Mouse (Mus musculus): ENCODE measurements around the gene Ttpal.
"Not testable (repeated sequence)": the region's sequence is repeated elsewhere in the genome, so short reads cannot be mapped to it uniquely, and the experiment has no call there.

The Ttpal gene

DNA sequence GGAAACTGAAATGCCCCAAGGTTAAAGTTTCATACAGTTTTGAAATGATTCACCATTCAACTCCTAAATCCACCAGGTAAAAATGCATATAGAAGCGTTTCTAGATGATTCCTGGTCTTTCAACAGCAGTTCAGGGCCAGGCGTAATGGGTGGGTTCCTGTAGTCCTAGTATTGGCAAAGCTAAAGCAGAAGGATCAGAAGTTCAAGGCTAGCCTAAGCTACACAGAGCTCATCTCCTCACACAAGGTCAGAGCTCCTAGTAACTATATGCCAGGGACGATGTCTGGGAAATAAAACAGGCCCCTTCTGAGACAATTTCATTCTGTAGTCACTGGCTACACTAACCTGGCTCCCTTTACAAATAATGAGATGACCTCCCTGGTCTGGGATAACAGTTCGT is 29.1 kb downstream of the Ttpal start:
- DNase-seq (ENCODE audit: low spot score in 2 of 2): no peak

DNA sequence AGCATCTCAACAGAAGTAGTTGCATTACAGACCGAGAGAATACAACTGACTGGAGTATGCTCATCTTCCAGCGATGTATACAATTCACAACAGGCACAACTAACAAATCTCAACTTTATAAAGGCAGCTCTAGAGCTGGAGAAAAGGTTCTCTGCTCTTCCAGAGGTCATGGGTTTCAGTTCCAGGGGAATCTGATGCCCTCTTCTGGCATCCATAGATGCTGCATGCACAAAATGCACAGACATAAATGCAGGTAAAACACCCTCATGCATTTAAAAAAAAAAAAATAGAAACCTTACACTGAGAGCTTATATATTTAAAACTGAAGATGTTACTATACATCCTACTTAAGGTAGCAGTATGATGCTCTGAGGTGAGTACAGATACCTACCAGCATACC is 29.6 kb downstream of the Ttpal start:
- no peak for DNase-seq (ENCODE audit: low spot score in 2 of 2)

DNA sequence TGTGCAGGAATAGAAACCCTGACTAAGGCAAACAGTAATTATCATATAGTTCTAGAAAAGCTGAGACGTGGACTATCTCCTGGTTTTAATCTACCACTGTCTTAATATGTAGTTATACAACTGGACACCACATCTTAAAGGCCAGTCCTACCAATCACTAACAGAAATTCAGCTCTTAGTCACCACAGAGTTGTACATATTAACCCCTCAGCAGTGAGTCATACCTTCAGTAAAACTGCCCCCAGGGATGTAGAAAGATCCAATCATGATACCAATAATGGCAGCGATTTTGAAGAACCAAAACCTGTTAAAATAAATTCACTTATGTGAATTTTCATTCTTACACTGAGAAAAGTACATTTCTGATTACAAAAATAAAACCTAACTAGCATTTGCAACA is 32.1 kb downstream of the Ttpal start:
- DNase-seq (ENCODE audit: low spot score in 2 of 2): no peak

- no peak for DNase-seq (ENCODE audit: low spot score in 2 of 2)
These were observed 33.9 kb downstream of the Ttpal start for GRCm38 (mm10) chr2:163636057-163636456.

DNA sequence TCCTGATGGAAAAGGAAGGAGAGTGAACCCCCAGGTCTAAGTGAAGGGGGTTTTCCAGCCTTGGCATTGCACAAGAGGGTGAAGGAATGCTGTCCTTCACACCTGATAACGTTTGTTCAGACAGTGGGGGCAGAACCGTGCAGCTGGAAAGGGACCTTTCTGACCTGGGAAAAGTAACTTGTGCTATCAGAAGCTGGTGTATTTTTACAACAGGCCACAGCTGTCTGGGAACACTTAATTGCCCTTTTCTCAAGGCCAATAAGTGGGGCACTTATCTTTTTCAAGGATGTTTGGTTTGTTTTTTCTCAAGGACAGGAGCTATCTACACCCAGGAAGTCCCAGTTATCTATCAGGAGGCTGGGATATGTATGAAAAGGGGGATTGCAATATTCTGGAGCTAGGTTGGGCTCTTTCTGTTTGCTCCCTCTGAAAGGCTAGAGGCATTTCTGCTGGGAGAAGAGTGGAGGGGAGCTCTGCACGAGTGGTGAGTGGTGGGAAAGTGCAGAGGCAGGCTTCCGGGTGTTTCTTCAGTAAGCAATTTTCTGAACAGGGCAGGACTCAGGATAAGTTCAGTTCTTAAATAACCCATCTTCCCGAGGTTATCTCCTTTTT is 35.6 kb downstream of the Ttpal start:
- DNase-seq (ENCODE audit: low spot score in 2 of 2): no peak

- DNase-seq (ENCODE audit: low spot score in 2 of 2): no peak
These were observed 38.4 kb downstream of the Ttpal start for GRCm38 (mm10) chr2:163640493-163640892.

DNA sequence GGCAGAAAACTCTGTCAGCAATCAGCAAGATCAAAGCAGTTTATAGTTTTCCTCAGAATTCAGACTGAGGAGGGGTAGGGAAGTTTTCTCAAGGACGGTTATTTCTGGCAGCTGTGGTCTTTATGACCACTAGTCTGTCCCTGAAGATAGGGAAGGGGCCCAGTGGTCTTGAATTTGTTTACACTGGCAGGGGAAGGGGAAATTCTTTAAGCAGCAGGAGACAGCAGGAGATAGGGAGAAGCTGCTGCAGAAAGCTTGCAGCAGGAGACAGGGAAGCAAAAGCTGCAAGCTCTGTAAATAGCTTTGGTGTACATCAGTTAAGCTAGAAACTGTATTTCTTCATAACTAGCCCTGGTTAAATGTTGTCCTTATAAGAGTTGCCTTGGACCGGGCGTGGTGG is 39.6 kb downstream of the Ttpal start:
- DNase-seq (ENCODE audit: low spot score in 2 of 2): no peak

- DNase-seq (ENCODE audit: low spot score in 2 of 2): peak; percentile 28 to 44
These were observed 40.8 kb downstream of the Ttpal start for GRCm38 (mm10) chr2:163642685-163643575.

DNA sequence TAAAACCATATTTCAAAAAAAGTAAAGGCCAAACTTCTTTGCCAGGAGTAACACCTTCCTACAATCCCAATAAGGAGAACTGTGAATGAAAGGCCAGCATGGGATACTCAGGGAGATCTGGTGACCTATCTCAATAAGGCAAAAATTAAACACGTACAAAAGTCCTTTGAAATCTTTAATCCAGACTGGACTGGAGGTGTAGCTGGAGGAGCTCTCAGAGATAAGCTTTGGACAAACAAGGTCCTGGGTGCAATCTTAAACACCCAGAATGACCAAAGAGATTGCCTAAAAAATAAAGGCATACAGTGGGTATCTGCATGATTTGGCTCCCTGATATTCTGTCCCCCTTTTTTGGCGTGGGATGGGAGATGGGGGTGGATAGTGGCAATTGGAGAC is 41.5 kb downstream of the Ttpal start:
- no peak for DNase-seq (ENCODE audit: low spot score in 2 of 2)

GRCm38 (mm10) chr2:163644047-163644446 is 41.9 kb downstream of the Ttpal start:
- DNase-seq (ENCODE audit: low spot score in 2 of 2): no peak

DNA sequence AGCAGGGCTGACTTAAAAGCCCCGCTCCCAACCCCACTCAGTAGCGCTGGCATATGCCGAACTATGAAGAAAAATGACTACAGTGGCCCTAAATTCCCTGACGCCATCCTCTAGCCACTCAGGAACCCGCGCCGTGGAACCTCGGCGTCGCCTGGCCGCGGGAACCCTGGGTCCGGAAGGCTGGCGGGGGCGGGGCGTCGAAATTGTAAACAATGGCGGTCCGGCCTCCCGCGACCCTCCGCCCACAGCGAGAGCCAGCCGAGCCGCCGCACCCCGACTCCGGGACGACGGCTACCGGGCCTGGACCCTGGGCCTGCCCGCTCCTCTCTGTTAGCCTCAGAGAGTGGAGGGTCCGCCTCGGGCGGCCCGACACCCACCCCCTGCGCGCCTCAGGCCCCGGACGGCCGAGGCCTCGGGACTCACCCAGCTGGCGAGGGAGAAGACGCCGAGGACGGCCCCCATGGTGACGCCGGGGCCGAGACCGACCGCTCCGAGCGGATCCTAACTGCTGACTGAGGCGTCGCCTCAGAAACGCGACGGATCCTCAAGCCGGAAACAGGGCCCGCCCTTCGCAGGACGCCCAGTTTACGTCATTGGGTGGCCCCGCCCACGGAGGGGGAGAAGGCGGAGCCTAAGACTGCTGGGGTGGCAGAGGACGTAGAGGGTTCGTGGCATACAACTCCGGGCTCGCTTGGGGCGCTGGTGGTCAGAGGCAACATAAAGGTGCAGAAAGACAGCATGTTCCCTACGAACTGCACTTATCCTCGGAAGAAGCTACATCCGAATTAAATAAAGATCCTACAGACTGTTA is 42.7 kb downstream of the Ttpal start, which contains the start of gene Serinc3:
TSS of gene Serinc3 (minus strand) at position 557 of the 811 bp plus-strand sequence.
- DNase-seq (ENCODE audit: low spot score in 2 of 2): peak; percentile 96 to 98

DNA sequence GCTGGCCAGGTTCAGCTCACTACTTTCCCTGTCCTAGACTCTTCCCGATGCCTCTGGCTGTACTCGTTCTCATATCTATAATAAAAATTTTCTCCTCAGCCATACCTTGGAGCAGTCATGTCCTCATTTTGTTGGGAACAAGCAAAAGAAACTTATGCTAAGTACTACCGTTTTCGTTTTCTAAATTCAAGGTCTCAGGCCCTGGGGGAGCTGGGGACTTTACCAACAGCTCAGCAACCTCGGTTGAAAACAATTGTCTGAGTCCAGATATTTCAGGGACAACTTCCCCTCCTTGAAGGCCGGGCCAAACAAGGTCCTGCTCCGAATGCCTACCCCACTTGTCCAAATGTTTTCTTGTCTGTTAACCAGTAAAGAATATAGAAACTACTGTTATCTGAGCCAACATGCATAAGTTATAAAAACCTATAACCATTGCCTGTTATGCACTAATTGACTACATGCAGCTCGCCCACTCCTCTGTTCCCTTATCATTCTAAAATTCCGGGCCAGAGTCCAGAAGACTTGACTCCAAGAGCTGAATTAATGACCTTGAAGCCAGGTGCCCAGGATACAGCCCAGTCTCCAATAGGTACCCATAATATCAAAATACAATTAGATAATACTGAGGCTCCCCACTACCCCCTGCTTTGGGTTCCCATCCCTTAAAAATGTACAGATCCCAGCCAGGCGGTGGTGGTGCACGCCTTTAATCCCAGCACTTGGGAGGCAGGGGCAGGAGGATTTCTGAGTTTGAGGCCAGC is 43.8 kb downstream of the Ttpal start:
- no peak for DNase-seq (ENCODE audit: low spot score in 2 of 2)

- no peak for DNase-seq (ENCODE audit: low spot score in 2 of 2)
These were observed 44.5 kb downstream of the Ttpal start for GRCm38 (mm10) chr2:163646461-163647080.

DNA sequence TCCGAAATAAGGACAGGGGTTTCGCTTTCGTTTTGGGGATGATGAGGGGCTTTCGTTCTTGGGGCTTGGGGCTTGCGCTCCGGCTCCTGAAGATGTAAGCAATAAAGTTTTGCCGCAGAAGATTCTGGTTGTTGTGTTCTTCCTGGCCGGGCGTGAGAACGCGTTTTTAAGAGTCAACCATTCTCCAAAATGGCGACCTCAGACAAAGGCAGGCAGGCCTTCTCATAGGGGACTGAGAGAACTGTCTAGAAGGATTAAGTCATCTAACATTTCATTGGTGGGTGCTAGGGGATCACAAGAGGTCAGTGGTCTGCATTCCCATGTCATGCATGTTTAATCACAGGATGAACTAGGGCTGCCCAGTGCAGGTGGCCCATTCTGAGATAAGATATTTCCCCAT is 53.6 kb downstream of the Ttpal start:
- DNase-seq (ENCODE audit: low spot score in 2 of 2): not testable (repeated sequence)

- DNase-seq (ENCODE audit: low spot score in 2 of 2): no peak
These were observed 55.4 kb downstream of the Ttpal start for GRCm38 (mm10) chr2:163657486-163657885.

DNA sequence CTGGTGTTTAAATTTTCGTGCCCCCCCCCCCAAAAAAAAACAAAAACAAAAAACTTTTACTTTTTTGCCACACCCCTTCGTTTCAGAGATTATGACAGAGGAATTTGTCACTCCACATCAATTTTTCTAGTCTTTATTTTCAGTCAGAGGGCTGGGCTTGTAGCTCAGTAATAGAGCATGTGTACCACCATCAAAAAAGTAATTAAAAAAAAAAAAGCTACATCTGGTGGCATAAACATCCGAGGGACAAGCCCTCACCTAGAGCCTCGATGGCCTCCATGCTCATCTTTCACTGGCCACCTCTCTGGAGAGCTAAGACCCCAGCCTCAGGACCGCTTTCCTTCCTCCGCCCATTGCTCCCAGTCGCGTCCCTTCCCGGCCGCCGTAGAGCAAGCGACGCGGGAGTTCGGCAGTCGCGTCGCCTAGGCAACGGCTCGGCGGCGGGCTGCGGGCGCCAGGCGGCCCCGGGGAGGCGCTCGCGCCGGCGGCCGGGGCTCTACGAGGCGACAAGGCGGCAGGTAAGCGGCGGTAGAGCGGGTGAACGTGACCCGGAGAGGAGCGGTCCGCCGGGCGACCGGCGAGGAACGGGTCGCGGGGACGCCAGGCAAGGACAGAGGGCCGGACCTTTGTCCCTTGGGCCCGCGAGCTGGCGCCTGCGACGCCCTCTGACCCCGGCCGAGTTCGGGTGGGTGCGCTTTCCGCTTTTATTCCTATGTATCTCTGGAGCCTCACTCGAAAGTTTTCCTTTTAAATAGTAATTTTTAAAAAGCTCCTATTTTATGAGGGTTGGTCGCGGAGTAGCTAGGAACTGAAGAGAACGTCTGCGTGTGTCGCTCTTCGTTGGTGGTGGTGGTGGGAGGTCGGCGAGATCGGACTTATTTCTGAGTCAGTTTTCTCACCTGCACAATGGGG is 56.1 kb downstream of the Ttpal start, which contains the start of gene Pkig:
TSS of gene Pkig (plus strand) at position 412 of the 912 bp plus-strand sequence.
- DNase-seq (ENCODE audit: low spot score in 2 of 2): peak; percentile 70 to 85

- DNase-seq (ENCODE audit: low spot score in 2 of 2): no peak
These were observed 56.8 kb downstream of the Ttpal start for GRCm38 (mm10) chr2:163658941-163659340.

DNA sequence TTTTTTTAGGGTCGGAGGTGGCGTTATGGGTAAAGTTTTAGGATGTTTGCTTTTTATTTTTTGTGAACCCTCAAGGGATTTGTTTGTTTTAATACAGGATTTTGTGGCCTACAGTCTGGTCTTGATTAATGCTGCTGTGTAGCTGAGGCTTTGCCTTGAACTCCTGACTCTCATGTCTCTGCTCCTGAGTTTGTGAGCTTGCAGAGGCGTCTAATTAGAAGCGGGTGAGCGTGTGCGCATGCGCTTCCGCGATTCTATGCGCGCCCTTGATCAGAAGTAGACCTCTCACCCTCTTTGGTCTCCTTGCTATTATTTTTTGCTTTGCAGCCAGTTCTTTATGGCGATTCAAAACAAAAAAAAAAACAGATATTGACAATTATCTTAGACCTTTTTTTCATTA is 57.3 kb downstream of the Ttpal start:
- DNase-seq (ENCODE audit: low spot score in 2 of 2): no peak

- no peak for DNase-seq (ENCODE audit: low spot score in 2 of 2)
These were observed 58.1 kb downstream of the Ttpal start for GRCm38 (mm10) chr2:163660103-163660701.

Data from frontal cortex, postnatal 10 days (tissue).